Comparison of ENCODE assay signal across 17 mouse cellular contexts in the genomic region with DNA sequence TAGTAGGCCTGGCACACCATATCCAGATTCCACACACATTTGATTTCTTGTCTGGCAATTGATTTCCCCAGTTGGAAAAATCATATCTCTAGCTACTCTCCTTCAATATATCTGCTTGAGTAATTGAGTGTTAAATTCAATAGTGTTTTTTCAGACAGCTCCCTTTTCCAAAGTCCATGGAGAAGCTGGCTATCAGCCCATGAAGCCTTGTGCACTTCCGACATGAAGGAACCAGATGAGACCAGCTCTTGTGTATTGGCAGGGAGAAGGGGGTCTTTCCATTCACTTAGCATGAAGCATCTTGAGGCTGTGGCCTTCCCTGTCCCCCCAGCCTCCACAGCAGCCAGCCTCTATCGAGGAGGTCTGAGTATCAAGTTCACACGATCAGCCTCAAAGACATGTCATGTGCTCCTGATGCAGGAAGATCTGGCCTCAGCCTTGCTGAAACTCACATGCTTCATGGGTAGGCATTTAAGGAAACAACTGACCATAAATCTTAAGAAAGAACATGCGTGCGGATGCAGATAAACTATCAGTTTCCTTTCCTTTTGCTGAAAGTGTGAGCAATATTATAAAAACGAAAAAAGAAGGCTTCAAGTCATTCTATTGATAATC. TPM values are rescaled to one million over a fixed set of nuclear protein-coding genes. Genes with fewer than 3 reads are reported as not detected.
DNase-seq lines count a peak whose midpoint lies in the region; ATAC-seq and TF ChIP-seq lines count a peak whose summit lies in the region.
"Had no signal": no experiment of that assay in that cellular context is flagged by ENCODE, and none has a peak within 500 bp of the region (broad histone marks: within the 10 kb centered on the region; RNA-seq: fewer than 3 reads in every experiment).

No protein-coding gene starts in this region.

- TF ChIP-seq CTCF in kidney, postnatal 0 days (IDR thresholded peaks at IDR 0.05; ENCODE audit: low read depth): no peak
- no peak for TF ChIP-seq CTCF in bone marrow macrophage, adult 2 months (IDR thresholded peaks at IDR 0.05; ENCODE audit: low read depth, low read length)
- TF ChIP-seq CTCF in intestine, postnatal 0 days (IDR thresholded peaks at IDR 0.05; ENCODE audit: low read depth): no peak

- no peaks in the 10 kb centered on the region for H3K9me3 ChIP-seq in kidney, postnatal 0 days (replicated peaks; ENCODE audit: low read length)
- no peaks in the 10 kb centered on the region for H3K9me3 ChIP-seq in intestine, postnatal 0 days (ENCODE audit: control insufficient read depth)
- no peaks in the 10 kb centered on the region for H3K9me3 ChIP-seq in megakaryocyte, embryonic 14.5 days
- no peaks in the 10 kb centered on the region for H3K9me3 ChIP-seq in hindbrain, embryonic 14.5 days (ENCODE audit: control insufficient read depth, low read length)
- H3K9me3 ChIP-seq: embryonic facial prominence, embryonic 12.5 days; heart, embryonic 15.5 days; limb, embryonic 13.5 days; lung, embryonic 15.5 days had no signal

- ATAC-seq in kidney, postnatal 0 days (replicated peaks; ENCODE audit: low FRiP score, low read depth): no peak
- ATAC-seq in intestine, postnatal 0 days: no peak
- ATAC-seq in hindbrain, embryonic 14.5 days (ENCODE audit: low FRiP score): no peak
- ATAC-seq: forebrain, postnatal 0 days had no signal

- H3K9ac ChIP-seq in kidney, postnatal 0 days (ENCODE audit: low read depth, low read length): no peak overlapping the region
- no peak overlapping the region for H3K9ac ChIP-seq in intestine, postnatal 0 days (ENCODE audit: low read depth, low read length)
- H3K9ac ChIP-seq in hindbrain, embryonic 14.5 days: no peak overlapping the region
- H3K9ac ChIP-seq: embryonic facial prominence, embryonic 12.5 days; forebrain, postnatal 0 days; heart, embryonic 15.5 days; limb, embryonic 13.5 days; lung, embryonic 15.5 days had no signal

- no peak overlapping the region for H3K4me3 ChIP-seq in kidney, postnatal 0 days (replicated peaks; ENCODE audit: low read depth, low read length)
- no peak overlapping the region for H3K4me3 ChIP-seq in bone marrow macrophage, adult 2 months (ENCODE audit: insufficient read depth, low read length)
- H3K4me3 ChIP-seq in intestine, postnatal 0 days (ENCODE audit: low read depth, low read length): no peak overlapping the region
- H3K4me3 ChIP-seq in megakaryocyte, embryonic 14.5 days (replicated peaks): peak overlapping the region; percentile 83
- no peak overlapping the region for H3K4me3 ChIP-seq in hindbrain, embryonic 14.5 days (replicated peaks; ENCODE audit: low read length)
- H3K4me3 ChIP-seq: embryonic facial prominence, embryonic 12.5 days; gastrocnemius, adult 2 months; heart, adult 2 months; heart, embryonic 15.5 days; limb, embryonic 13.5 days; lung, embryonic 15.5 days had no signal

- peak; percentile 20 for DNase-seq in kidney, postnatal 0 days (ENCODE audit: low spot score)
- DNase-seq in kidney, postnatal 4 days: no peak
- no peak for DNase-seq in hindbrain, embryonic 14.5 days (ENCODE audit: low spot score)
- no peak for DNase-seq in layer of hippocampus, adult 9-11 months
- DNase-seq: cerebellum, adult 11-12 months; cerebellum, postnatal 25 days; forebrain, postnatal 0 days; gastrocnemius, adult 2 months; heart, adult 2 months; thymus, postnatal 14 days had no signal

- no peak for TF ChIP-seq POLR2A in bone marrow macrophage, adult 2 months (IDR thresholded peaks at IDR 0.05; ENCODE audit: borderline replicate concordance, low read depth, low read length)

- 43% methylated on average over 6 of the region's 6 CpGs for WGBS in kidney, postnatal 0 days
- 40% methylated on average over 6 of the region's 6 CpGs for WGBS in intestine, postnatal 0 days
- 86% methylated on average over 6 of the region's 6 CpGs for WGBS in hindbrain, embryonic 14.5 days

- H3K4me2 ChIP-seq in kidney, postnatal 0 days (ENCODE audit: low read length): no peak overlapping the region
- no peak overlapping the region for H3K4me2 ChIP-seq in intestine, postnatal 0 days (replicated peaks; ENCODE audit: low read depth)
- no peak overlapping the region for H3K4me2 ChIP-seq in hindbrain, embryonic 14.5 days (replicated peaks)
- H3K4me2 ChIP-seq: embryonic facial prominence, embryonic 12.5 days; heart, embryonic 15.5 days; limb, embryonic 13.5 days; lung, embryonic 15.5 days had no signal

- H3K36me3 ChIP-seq in kidney, postnatal 0 days (ENCODE audit: insufficient read depth, low read length): no peaks in the 10 kb centered on the region
- no peaks in the 10 kb centered on the region for H3K36me3 ChIP-seq in intestine, postnatal 0 days (ENCODE audit: control insufficient read depth, insufficient read depth)
- no peaks in the 10 kb centered on the region for H3K36me3 ChIP-seq in megakaryocyte, embryonic 14.5 days (replicated peaks; ENCODE audit: low read length)
- H3K36me3 ChIP-seq in hindbrain, embryonic 14.5 days (replicated peaks; ENCODE audit: control insufficient read depth, insufficient read depth): no peaks in the 10 kb centered on the region
- H3K36me3 ChIP-seq: embryonic facial prominence, embryonic 12.5 days; heart, embryonic 15.5 days; limb, embryonic 13.5 days; lung, embryonic 15.5 days had no signal

- no peak overlapping the region for H3K27ac ChIP-seq in kidney, postnatal 0 days
- peak overlapping the region; percentile 63 for H3K27ac ChIP-seq in bone marrow macrophage, adult 2 months (ENCODE audit: insufficient read depth, low read depth, low read length)
- peak overlapping the region; percentile 63 for H3K27ac ChIP-seq in intestine, postnatal 0 days (ENCODE audit: low read depth, low read length)
- H3K27ac ChIP-seq in hindbrain, embryonic 14.5 days: no peak overlapping the region
- H3K27ac ChIP-seq: embryonic facial prominence, embryonic 12.5 days; gastrocnemius, adult 2 months; heart, adult 2 months; heart, embryonic 15.5 days; limb, embryonic 13.5 days; lung, embryonic 15.5 days had no signal

- no peaks in the 10 kb centered on the region for H3K4me1 ChIP-seq in kidney, postnatal 0 days (replicated peaks; ENCODE audit: insufficient read depth, low read length)
- peaks cover 61% of the 10 kb centered on the region for H3K4me1 ChIP-seq in bone marrow macrophage, adult 2 months (ENCODE audit: control insufficient read depth, insufficient read depth, low read length)
- no peaks in the 10 kb centered on the region for H3K4me1 ChIP-seq in intestine, postnatal 0 days (replicated peaks; ENCODE audit: control insufficient read depth, insufficient read depth, low read length)
- H3K4me1 ChIP-seq in megakaryocyte, embryonic 14.5 days: peaks cover 61% of the 10 kb centered on the region
- H3K4me1 ChIP-seq in hindbrain, embryonic 14.5 days (replicated peaks; ENCODE audit: control insufficient read depth, insufficient read depth, low read length): no peaks in the 10 kb centered on the region; the same call in 1 of the 2 replicates
- H3K4me1 ChIP-seq: embryonic facial prominence, embryonic 12.5 days had no signal

- no peaks in the 10 kb centered on the region for H3K27me3 ChIP-seq in kidney, postnatal 0 days (ENCODE audit: insufficient read depth, low read length)
- no peaks in the 10 kb centered on the region for H3K27me3 ChIP-seq in intestine, postnatal 0 days (replicated peaks; ENCODE audit: control insufficient read depth, insufficient read depth, low read length)
- H3K27me3 ChIP-seq in megakaryocyte, embryonic 14.5 days (replicated peaks): no peaks in the 10 kb centered on the region
- H3K27me3 ChIP-seq in hindbrain, embryonic 14.5 days (ENCODE audit: control insufficient read depth, insufficient read depth, low read length): no peaks in the 10 kb centered on the region
- H3K27me3 ChIP-seq: embryonic facial prominence, embryonic 12.5 days; heart, embryonic 15.5 days; limb, embryonic 13.5 days; lung, embryonic 15.5 days had no signal

RNA-seq across cellular contexts. Expression of a gene that starts 23.1 kb away (rescaled TPM):
- 13.5 and 13.6 TPM in 2 replicates for polyA plus RNA-seq in kidney, postnatal 0 days (2015; fragmentation: Nextera tagmentation; extraction: Ambion mirVana)
- 22.5 and 23.1 TPM in 2 replicates for polyA plus RNA-seq in bone marrow macrophage, adult 2 months (2012; ENCODE audit: insufficient read depth, insufficient read length, missing spikeins)
- polyA plus RNA-seq in intestine, postnatal 0 days (2015; fragmentation: Nextera tagmentation; extraction: Ambion mirVana): 10.2 and 12.0 TPM in 2 replicates
- polyA plus RNA-seq in megakaryocyte, embryonic 14.5 days (2012; ENCODE audit: insufficient read depth, low replicate concordance): 1.0 and 1.4 TPM in 2 replicates
- polyA plus RNA-seq in hindbrain, embryonic 14.5 days (2014; fragmentation: Nextera tagmentation; extraction: Ambion mirVana): 16.5 and 17.3 TPM in 2 replicates

Comparison
In these comparisons a context has a peak if more than half of its experiments do, and no peak if none do; other contexts are left out.
1. H3K27ac ChIP-seq: peak in bone marrow macrophage, adult 2 months (single experiment) and intestine, postnatal 0 days (single experiment); none in kidney, postnatal 0 days (single experiment) and hindbrain, embryonic 14.5 days (single experiment).